Mouse (Mus musculus) granulocyte monocyte progenitor cell, adult 5-6 weeks (primary cell): Measurements from ENCODE around the gene Elovl1. TPM values are rescaled to one million over a fixed set of nuclear protein-coding genes. Genes with fewer than 3 reads are reported as not detected.
A peak's percentile ranks its signal among the peaks of the same experiment; 100 is the strongest.

ENCODE experiments used
- ATAC-seq: replicated peaks from 2 replicates; pipeline ENCODE4 v1.8.0; 2016; ENCODE audit warnings: mild to moderate bottlenecking, moderate TSS enrichment, inconsistent platforms; ENCODE audit not compliant: poor library complexity, severe bottlenecking
- total RNA-seq, 2 experiments: library from RNA; stranded (forward) in 1 of 2; stranded (reverse) in 1 of 2; fragments of 200-712, 200-1000 nt in 1 of 2; fragments of >200 nt in 1 of 2; fragmentation: Nextera tagmentation in 1 of 2; gene quantifications; 2 replicates each; pipeline ENCODE4 v1.2.3; 2014 to 2017

Gene Elovl1
- total RNA-seq (2014; fragmentation: Nextera tagmentation) (116 and 119 TPM in 2 replicates), total RNA-seq (2017) (53.6 and 63.3 TPM in 2 replicates)

DNA sequence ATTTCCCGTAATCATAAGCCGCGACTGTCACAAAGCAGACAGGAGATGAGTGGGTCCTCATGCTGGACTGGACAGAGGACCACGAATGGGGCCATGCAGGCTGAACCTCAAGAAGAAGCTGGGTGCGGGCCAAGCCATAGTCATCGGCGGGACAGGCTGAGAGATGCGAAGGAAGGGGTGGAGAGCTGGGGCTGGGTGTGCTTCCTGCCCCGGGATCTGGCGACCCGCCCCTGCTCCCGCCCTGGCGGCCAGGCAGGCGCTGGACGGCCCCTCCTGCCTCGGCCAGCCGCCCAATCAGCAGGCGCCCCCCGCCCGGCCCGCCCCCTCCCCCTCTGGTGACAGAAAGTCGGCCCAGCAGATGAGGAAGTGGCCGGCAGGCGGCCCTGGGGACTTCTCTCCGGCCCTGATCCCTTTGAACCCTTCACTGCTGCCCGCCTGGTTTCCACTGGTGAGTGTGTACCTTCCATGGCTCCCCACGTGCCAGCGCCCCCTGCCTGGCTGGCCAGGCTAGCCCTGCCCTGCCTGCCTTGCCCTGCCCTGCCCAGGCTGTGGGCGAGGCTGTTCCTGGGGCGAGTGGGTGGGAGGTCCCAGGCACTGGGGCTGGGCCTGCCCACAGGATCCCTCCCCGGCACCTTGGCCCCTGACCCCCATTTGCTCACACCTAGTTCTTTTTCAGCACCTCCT, at the start of gene Elovl1:
TSS of gene Elovl1 (plus strand) at position 326 of the 684 bp plus-strand sequence.
- peak; percentile 87 for ATAC-seq

DNA sequence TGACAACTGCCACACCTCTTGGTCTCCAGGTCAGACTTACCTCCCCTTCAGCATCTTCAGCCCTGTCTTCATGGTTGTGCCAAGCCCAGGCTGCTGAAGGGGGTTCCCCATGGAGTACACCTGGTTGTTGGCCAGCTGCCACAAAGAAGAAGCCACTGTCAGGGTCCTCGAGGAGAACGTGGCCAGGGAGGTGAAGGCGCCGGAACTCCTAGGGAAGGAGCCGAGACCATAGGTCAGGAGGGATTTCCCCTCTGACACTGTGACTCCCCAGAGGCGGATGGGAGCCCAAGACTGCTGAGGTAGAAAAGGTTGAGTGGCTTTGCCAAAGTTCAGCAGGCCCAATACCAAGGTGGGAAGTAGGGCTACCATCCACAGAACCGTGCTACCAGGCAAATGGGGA, 44.6 kb upstream of the Elovl1 start:
- no peak for ATAC-seq

DNA sequence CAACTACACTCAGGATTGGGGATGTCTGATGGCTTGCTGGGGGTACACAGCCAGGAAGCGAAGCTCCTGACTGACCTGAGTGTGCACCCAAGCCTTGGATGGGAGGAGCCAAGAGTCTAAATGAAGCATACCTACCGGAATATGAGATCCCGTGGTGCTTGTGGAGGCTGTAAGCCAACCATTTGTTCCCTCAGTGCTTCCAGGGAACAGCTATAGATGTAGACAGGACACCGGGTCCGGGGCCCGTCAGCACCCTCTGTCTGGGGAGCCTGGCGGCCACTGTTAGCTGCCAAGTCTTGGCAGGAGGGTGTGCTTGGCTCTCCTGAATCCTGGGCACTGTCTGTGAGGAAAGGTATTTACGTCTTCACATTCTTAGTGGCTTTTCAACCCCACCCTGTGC, 40.6 kb upstream of the Elovl1 start:
- ATAC-seq = no peak

DNA sequence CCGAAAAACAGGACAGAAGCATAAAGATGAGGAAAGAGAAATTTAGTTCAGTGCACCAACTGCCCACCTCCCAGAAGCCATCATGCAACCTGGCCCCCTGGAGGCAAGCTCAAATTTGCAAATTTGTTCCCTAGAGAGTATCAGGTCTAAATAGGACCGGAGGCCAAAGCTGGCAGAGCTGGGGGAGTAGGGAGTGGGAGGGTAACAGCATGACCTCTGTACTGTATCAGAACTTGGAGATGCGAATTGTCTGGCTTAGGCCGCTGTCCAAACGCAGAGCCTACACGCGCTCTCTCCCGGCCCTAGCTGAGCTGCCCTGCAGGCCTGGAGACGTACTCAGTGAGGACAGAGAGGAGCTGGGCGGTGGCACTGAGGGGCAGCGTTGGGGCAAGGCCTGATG, 37.7 kb upstream of the Elovl1 start:
- no peak for ATAC-seq

GRCm38 (mm10) chr4:118394505-118394904, 33.4 kb upstream of the Elovl1 start:
- no peak for ATAC-seq

GRCm38 (mm10) chr4:118395289-118395688, 32.6 kb upstream of the Elovl1 start:
- no peak for ATAC-seq

- ATAC-seq = no peak
These were observed 31.5 kb upstream of the Elovl1 start for GRCm38 (mm10) chr4:118396433-118396832.

- ATAC-seq = peak; percentile 68
These were observed 29.5 kb upstream of the Elovl1 start for GRCm38 (mm10) chr4:118398400-118398799.

DNA sequence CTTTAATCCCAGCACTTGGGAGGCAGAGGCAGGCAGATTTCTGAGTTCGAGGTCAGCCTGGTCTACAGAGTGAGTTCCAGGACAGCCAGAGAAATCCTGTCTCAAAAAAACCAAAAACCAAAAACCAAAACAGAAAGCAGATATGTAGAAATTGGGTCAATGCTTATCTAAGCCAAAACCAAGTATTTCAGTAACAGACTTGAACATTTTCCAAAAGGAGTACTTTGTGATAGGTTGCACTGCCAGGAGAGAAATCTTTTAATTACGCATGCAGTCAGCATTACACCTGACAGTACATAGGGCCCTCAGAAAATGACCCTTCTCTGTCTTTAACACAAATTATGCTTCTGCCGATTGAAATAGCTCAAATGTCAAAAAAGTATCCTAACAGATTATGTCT, 26.5 kb upstream of the Elovl1 start:
- no peak for ATAC-seq

DNA sequence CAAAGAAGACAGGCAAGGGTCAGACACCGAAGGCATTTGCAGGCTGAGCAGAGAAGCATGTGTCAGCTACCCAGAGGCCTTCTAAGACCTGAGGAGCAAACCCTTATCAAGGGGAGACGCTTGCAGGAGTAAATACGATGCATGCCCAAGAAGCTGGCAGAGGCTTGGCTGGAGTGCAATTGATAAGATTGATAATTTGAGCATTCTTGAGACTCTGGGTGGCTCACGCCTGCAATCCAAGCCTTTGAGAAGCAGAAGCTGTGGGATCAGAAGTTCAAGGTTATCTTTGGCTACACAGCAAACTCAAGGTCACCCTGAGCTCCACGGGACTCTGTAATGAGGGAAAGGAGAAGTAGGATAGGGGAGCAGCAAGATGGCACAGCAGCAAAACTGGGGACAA, 26.0 kb upstream of the Elovl1 start:
- ATAC-seq = no peak

DNA sequence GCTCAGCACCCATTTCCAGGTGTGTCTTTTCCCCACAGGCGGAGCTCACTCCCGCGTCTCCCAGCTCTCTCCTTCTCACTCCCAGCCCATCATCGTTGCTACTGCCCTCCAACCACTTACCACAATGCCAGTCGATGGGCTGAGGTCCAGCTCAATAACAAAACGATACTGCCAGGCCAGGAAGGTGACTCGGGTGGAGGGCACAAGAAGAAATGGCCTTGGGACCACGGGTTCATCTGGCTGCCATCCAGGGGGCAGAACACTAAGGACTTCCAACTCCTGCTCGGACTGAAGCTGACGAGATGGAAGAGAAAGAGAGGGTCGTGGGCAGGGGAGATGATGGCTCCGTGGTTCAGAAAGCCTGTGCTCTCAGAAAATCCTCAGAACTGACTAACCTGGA, 25.2 kb upstream of the Elovl1 start:
- ATAC-seq = no peak

GRCm38 (mm10) chr4:118409142-118409900, 18.6 kb upstream of the Elovl1 start, which contains the start of the genes Szt2 and Med8:
Szt2 (minus strand) TSS chr4:118409273.
Med8 (plus strand) TSS chr4:118409337.
- ATAC-seq = peak; percentile 96

DNA sequence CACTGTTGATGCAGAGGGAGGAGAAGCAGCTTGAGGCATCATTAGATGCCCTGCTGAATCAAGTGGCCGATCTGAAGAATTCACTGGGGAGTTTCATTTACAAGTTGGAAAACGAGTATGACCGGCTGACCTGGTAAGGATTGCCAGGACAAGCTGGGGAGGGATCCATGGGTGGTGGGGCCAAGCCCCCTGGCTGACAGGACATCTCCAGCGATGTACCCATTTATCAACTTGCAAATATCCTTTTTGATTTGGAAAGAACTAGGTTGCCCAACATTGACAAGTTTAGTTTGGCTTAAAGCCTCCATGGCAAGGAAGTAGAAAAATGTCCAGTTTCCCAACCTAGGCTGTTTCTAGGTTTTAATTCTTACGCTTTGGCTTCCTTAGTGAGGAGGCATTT, 17.0 kb upstream of the Elovl1 start:
- no peak for ATAC-seq

DNA sequence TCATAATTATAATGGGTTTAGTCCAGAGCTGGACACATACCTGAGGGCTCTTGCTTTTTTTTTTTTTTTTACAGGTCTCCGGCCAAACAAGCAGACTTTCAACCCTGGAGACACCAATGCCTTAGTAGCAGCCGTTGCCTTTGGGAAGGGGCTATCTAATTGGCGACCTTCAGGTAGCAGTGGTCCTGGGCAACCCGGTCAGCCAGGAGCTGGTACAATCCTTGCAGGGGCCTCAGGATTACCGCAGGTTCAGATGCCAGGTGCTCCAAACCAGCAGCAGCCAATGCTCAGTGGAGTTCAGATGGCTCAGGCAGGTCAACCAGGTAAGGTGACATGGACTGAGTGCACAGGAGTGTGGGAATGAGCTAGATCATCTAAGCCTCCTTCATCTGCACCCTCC, 14.3 kb upstream of the Elovl1 start:
- ATAC-seq = no peak

DNA sequence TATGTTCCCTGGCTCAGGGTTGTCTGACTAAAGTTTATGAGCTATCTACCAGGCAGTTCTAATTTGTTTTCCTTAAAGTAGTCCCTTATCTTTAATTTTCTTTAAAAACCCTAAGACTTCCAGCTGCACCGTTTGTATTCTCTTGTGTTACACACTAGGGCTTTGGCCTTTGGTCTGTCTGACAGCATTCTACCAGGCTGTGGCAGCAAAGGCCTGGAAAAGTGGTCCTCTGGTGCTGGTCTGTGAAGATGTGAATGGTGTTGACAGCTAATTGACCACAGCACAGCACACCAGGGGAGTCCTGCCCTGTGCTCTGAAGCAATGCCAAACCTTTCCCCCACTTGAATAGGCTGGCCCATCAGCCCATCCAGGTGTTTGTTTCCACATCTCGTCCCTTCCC, 12.1 kb upstream of the Elovl1 start:
- no peak for ATAC-seq

- no peak for ATAC-seq
These were observed 11.6 kb upstream of the Elovl1 start for GRCm38 (mm10) chr4:118416329-118416728.

DNA sequence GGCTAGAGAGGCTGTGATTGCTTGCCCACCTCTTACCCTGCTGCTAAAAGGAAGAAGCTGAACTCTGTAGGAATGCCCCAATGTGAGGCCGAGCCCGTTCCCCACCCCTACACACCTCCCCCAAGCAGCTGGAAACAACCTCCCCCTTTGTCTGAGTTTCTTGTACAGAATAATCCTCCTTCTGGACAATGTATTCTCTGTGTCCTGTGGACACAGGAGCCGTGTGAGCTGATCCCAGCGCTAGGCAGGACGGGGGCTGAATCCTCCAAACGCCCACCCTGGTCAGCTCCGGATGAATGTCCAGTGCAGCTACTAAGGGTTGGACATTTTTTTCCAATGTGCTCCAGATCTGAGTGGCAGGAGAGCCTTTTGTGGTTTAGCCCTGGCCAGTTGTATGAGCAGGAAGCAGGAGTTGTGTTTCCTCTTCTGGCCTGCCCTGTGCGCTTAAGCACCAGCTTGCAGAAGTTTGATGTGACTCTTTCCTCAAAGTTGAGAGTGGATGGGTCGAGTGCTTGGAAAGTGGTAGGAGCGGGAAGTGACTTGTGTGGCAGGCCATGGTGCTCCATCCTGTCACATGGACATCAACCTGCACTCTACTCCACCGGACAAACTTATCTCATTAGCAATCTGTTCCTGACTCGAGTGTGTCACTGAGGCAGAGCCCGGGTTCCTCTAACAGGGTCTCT, 10.6 kb upstream of the Elovl1 start:
- peak; percentile 48 for ATAC-seq

- no peak for ATAC-seq
These were observed 6.5 kb upstream of the Elovl1 start for GRCm38 (mm10) chr4:118421384-118421783.

GRCm38 (mm10) chr4:118424541-118425160, 3.2 kb upstream of the Elovl1 start:
- no peak for ATAC-seq

GRCm38 (mm10) chr4:118425374-118425773, 2.5 kb upstream of the Elovl1 start:
- ATAC-seq = no peak

DNA sequence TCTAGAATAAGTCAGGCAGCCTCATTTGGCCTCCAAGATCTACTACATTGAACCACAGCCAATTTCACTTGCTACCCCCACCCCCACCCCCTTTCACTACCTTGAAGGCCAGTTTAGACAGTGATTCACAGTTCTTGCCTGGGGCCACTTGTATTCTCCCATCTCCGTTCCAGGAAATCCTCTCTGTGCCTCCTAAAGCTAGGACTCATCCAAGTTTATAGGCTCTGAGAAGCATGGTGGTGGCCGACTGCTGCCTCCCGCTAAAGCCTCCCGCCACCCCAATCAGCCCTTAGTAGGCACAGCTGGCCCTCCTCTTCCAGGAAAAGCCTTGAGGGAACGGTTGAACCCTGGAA, 502 bp upstream of the Elovl1 start:
- peak; percentile 5; the same call in 1 of the 2 replicates for ATAC-seq
